Mouse (Mus musculus) brain, embryonic 14.5 days (tissue): ENCODE measurements at regions not wholly inside any gene's neighbourhood (a gene's known extent, or its start where the extent isn't known, plus 50 kb on each side); places are given as distances from the start of the nearest gene placed in this dataset.

Experiments used
- CTCF ChIP-seq: fragments of 200-500 bp; IDR thresholded peaks from 2 replicates; pipeline ENCODE4 v1.5.1; 2012; ENCODE audit warnings: inconsistent platforms, mild to moderate bottlenecking, moderate library complexity, borderline replicate concordance; ENCODE audit not compliant: insufficient read depth, insufficient read length; ENCODE audit errors: extremely low read depth
- POLR2A ChIP-seq: fragments of 200-500 bp; IDR thresholded peaks from 2 replicates; pipeline ENCODE4 v1.6.1; 2012; ENCODE audit warnings: mild to moderate bottlenecking, inconsistent platforms, borderline replicate concordance; ENCODE audit not compliant: poor library complexity, insufficient read depth, insufficient read length, severe bottlenecking; ENCODE audit errors: extremely low read depth

DNA sequence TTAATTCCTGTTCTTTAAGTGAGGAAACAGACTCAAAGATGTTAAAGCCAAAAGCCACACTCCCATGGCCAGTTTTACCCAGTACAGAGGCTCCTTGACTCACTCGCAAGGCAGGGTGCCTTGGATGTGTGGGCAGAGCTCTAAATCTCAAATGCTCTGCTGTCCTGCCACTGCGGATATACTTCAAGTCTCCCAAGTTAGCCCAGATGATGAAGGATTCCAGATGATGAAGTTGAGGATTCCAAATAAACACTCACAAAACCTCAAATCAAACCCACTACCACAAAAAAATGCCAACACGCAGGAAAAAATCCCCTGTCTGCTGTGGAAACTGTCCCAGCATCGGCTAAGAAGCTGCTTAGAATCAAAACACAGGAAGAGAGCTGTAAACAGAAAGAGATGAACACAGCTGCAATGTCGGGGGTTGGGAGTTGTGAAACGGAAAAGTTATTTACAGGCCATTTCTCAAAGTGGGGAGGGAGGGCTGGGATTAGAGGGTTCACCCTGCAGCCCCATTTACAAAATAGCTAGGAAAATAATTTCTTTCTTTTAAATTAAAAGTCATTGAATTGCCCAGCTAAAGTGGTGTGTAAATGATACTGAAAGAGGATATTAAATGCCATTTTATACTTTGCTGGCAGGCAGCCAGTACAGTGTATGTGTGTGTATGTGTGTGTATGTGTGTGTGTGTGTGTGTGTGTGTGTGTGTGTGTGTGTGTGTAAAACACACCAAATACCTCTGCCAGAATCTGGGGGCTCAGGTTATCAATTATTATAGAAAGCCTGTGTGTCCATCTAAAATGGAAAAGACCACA, 135.6 kb downstream of the Bcas1 start:
- TF ChIP-seq POLR2A (no peak), CTCF (no peak)
